Mouse (Mus musculus): ENCODE measurements around the gene Wdr76. TPM values are rescaled to one million over a fixed set of nuclear protein-coding genes. Genes with fewer than 3 reads are reported as not detected.
"Not testable (repeated sequence)": the region's sequence is repeated elsewhere in the genome, so short reads cannot be mapped to it uniquely, and the experiment has no call there.

Wdr76 gene
- polyA plus RNA-seq, 1 experiment from 2014 or later, result 9.1 TPM

DNA sequence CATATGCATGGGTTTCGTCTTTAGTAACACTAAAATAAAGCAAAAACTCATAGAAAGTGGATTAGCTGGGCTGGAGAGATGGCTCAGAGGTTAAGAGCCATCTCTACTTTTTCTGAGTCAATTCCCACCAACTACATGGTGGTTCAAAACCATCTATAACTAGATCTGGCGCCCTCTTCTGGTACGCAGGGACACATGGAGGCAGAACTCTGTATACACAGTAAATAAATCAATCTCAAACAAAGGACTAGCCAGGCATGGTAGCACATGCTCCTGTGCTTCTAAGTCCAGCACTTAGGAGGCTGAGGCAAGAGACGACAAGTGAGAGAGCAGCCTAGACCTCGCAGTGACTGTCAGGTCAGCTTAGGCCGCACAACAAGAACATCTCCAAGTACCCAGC lies 5.0 kb upstream of the Wdr76 start:
- not testable (repeated sequence) for H3K4me3 ChIP-seq; H3K4me1 ChIP-seq; DNase-seq (ENCODE audit: low spot score); H3K27ac ChIP-seq; H3K27me3 ChIP-seq (ENCODE audit: low read depth, poor library complexity, severe bottlenecking); H3K9me3 ChIP-seq (replicated peaks)
- peaks cover 20% of the 10 kb centered on the region for H3K36me3 ChIP-seq
- WGBS, result 86% methylated on average over 2 of the region's 6 CpGs

GRCm38 (mm10) chr2:121507173-121507950 lies 839 bp downstream of the Wdr76 start:
- peak overlapping the region; percentile 76 for H3K27ac ChIP-seq
- peaks cover 50% of the 10 kb centered on the region for H3K36me3 ChIP-seq
- no peaks in the 10 kb centered on the region for H3K9me3 ChIP-seq (replicated peaks)
- WGBS, result 36% methylated on average over 12 of the region's 12 CpGs
- peak overlapping the region; percentile 61 for H3K4me3 ChIP-seq
- no peak for DNase-seq (ENCODE audit: low spot score)
- peaks cover 18% of the 10 kb centered on the region for H3K4me1 ChIP-seq
- no peaks in the 10 kb centered on the region for H3K27me3 ChIP-seq (ENCODE audit: low read depth, poor library complexity, severe bottlenecking)

GRCm38 (mm10) chr2:121507951-121508330 lies 1.4 kb downstream of the Wdr76 start:
- H3K9me3 ChIP-seq (replicated peaks), result no peaks in the 10 kb centered on the region
- 94% methylated on average over 2 of the region's 2 CpGs for WGBS
- H3K36me3 ChIP-seq, result peaks cover 54% of the 10 kb centered on the region
- no peak overlapping the region for H3K27ac ChIP-seq
- DNase-seq (ENCODE audit: low spot score), result no peak
- peak overlapping the region; percentile 61 for H3K4me3 ChIP-seq
- no peaks in the 10 kb centered on the region for H3K27me3 ChIP-seq (ENCODE audit: low read depth, poor library complexity, severe bottlenecking)
- H3K4me1 ChIP-seq, result peaks cover 18% of the 10 kb centered on the region

DNA sequence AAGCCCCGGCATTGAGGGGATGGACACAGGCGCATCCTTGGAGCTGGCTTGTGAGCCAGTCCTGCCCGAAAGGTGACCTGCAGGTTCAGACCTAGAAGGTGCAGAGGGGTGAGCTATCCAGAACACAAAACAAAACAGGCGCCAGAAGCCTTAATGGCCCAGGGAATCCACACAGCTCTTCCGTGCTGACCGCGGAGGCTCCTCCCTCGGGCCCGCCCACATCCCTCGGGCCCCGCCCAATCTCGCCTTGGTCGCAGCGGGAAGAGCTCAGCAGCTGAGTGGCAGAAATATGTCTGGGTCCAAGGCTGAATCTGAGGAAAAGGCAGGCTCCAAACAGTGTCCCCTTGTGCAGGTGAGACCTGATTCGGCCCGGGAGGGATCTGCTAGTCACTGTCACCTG lies 3.1 kb downstream of the Wdr76 start:
- H3K4me1 ChIP-seq, result peaks cover 18% of the 10 kb centered on the region
- DNase-seq (ENCODE audit: low spot score), result peak; percentile 62
- H3K36me3 ChIP-seq, result peaks cover 58% of the 10 kb centered on the region
- no peak overlapping the region for H3K27ac ChIP-seq
- H3K27me3 ChIP-seq (ENCODE audit: low read depth, poor library complexity, severe bottlenecking), result no peaks in the 10 kb centered on the region
- H3K9me3 ChIP-seq (replicated peaks), result no peaks in the 10 kb centered on the region
- WGBS, result 16% methylated on average over 16 of the region's 16 CpGs
- peak overlapping the region; percentile 38 for H3K4me3 ChIP-seq

GRCm38 (mm10) chr2:121511401-121511800 lies 4.9 kb downstream of the Wdr76 start:
- DNase-seq (ENCODE audit: low spot score), result no peak
- WGBS, result 95% methylated on average over 8 of the region's 8 CpGs
- H3K4me1 ChIP-seq, result peaks cover 18% of the 10 kb centered on the region
- no peaks in the 10 kb centered on the region for H3K9me3 ChIP-seq (replicated peaks)
- H3K27me3 ChIP-seq (ENCODE audit: low read depth, poor library complexity, severe bottlenecking), result no peaks in the 10 kb centered on the region
- H3K36me3 ChIP-seq, result peaks cover 71% of the 10 kb centered on the region
- H3K27ac ChIP-seq, result no peak overlapping the region
- no peak overlapping the region for H3K4me3 ChIP-seq

- not testable (repeated sequence) for H3K4me1 ChIP-seq; H3K27me3 ChIP-seq (ENCODE audit: low read depth, poor library complexity, severe bottlenecking); H3K27ac ChIP-seq; DNase-seq (ENCODE audit: low spot score); H3K4me3 ChIP-seq; H3K9me3 ChIP-seq (replicated peaks)
- peaks cover 87% of the 10 kb centered on the region for H3K36me3 ChIP-seq
- WGBS, result 97% methylated on average over 5 of the region's 5 CpGs
Measured at GRCm38 (mm10) chr2:121512991-121513765, 6.7 kb downstream of the Wdr76 start.

- Histone ChIP-seq H3K27ac (no peak overlapping the region), H3K4me3 (no peak overlapping the region), H3K36me3 (peaks cover 88% of the 10 kb centered on the region), H3K9me3 (replicated peaks) (no peaks in the 10 kb centered on the region), H3K27me3 (ENCODE audit: low read depth, poor library complexity, severe bottlenecking) (no peaks in the 10 kb centered on the region), H3K4me1 (peaks cover 6% of the 10 kb centered on the region; the same call in 1 of the 2 replicates)
- 91% methylated on average over 4 of the region's 4 CpGs for WGBS
- no peak for DNase-seq (ENCODE audit: low spot score)
Measured at GRCm38 (mm10) chr2:121514211-121514610, 7.7 kb downstream of the Wdr76 start.

- Histone ChIP-seq H3K9me3 (replicated peaks) (no peaks in the 10 kb centered on the region), H3K4me3 (no peak overlapping the region), H3K27ac (no peak overlapping the region), H3K36me3 (peaks cover 87% of the 10 kb centered on the region), H3K27me3 (ENCODE audit: low read depth, poor library complexity, severe bottlenecking) (no peaks in the 10 kb centered on the region), H3K4me1 (no peaks in the 10 kb centered on the region)
- no peak for DNase-seq (ENCODE audit: low spot score)
- 95% methylated on average over 5 of the region's 5 CpGs for WGBS
Measured at GRCm38 (mm10) chr2:121518106-121518505, 11.6 kb downstream of the Wdr76 start.

- H3K27ac ChIP-seq; H3K27me3 ChIP-seq (ENCODE audit: low read depth, poor library complexity, severe bottlenecking); H3K4me1 ChIP-seq; DNase-seq (ENCODE audit: low spot score); H3K4me3 ChIP-seq; H3K9me3 ChIP-seq (replicated peaks): not testable (repeated sequence)
- peaks cover 87% of the 10 kb centered on the region for H3K36me3 ChIP-seq
- 91% methylated on average over 4 of the region's 4 CpGs for WGBS
Measured at GRCm38 (mm10) chr2:121518711-121519110, 12.2 kb downstream of the Wdr76 start.

DNA sequence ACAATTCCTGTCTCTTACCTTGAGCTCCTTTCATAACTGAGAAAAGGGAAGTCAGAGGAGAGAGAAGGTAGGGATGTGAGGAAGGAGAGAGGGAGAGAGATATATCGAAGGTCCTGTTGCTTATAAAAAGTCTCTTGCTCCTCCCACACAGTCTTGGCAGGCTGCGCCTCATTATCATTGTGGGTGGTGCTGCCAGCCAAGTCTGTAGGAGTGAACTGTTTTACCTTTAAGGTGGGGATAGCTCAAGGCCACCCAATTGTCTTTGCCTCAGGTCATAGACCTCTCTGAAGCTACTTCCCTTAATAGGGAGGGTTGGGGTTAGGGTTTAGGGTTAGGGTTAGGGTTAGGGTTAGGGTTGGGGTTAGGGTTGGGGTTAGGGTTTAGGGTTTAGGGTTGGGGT lies 15.5 kb downstream of the Wdr76 start:
- Histone ChIP-seq H3K36me3 (peaks cover 90% of the 10 kb centered on the region), H3K4me1 (no peaks in the 10 kb centered on the region), H3K27me3 (ENCODE audit: low read depth, poor library complexity, severe bottlenecking) (no peaks in the 10 kb centered on the region), H3K4me3 (no peak overlapping the region), H3K27ac (no peak overlapping the region), H3K9me3 (replicated peaks) (no peaks in the 10 kb centered on the region)
- WGBS, result 95% methylated on average over 2 of the region's 2 CpGs
- DNase-seq (ENCODE audit: low spot score), result no peak

DNA sequence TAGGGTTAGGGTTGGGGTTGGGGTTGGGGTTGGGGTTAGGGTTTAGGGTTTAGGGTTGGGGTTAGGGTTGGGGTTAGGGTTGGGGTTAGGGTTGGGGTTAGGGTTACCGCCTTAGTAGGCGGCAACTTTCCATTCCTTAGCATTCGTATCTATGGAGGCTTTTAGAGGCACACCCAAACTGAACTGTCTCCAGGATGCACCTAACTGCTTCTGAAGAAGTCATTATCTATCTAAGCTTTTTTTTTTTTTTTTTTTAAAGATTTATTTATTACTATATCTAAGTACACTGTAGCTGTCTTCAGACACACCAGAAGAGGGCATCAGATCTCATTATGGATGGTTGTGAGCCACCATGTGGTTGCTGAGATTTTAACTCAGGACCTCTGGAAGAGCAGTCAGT lies 16.3 kb downstream of the Wdr76 start:
- not testable (repeated sequence) for H3K27ac ChIP-seq; H3K4me1 ChIP-seq; DNase-seq (ENCODE audit: low spot score); H3K4me3 ChIP-seq; H3K9me3 ChIP-seq (replicated peaks); H3K27me3 ChIP-seq (ENCODE audit: low read depth, poor library complexity, severe bottlenecking)
- H3K36me3 ChIP-seq, result peaks cover 85% of the 10 kb centered on the region
- WGBS, result 99% methylated on average over 3 of the region's 3 CpGs

DNA sequence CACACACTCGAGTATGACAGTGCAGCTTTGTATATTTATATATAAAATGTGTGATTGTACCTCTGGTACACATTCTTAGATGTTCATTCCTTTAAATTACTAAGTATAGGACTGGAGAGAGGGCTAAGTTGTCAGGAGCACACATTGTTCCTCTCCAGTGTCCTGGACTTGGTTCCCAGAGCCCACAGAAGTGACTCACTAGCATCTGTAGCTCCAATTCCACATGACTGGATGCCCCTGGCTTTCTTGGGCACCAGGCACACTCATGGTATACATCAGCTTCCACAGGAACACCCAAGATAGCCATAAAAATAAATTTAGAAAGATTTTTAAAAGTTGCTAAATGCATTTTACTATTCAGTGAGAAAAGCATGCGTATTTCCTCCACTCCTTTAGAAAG lies 18.5 kb downstream of the Wdr76 start:
- peaks cover 85% of the 10 kb centered on the region for H3K36me3 ChIP-seq
- no peak for DNase-seq (ENCODE audit: low spot score)
- H3K27me3 ChIP-seq (ENCODE audit: low read depth, poor library complexity, severe bottlenecking), result no peaks in the 10 kb centered on the region
- no peaks in the 10 kb centered on the region for H3K4me1 ChIP-seq
- H3K4me3 ChIP-seq, result no peak overlapping the region
- H3K9me3 ChIP-seq (replicated peaks), result no peaks in the 10 kb centered on the region
- 91% methylated on average over 2 of the region's 2 CpGs for WGBS
- H3K27ac ChIP-seq, result no peak overlapping the region

GRCm38 (mm10) chr2:121544829-121545228 lies 38.3 kb downstream of the Wdr76 start:
- DNase-seq (ENCODE audit: low spot score), result no peak
- no peaks in the 10 kb centered on the region for H3K9me3 ChIP-seq (replicated peaks)
- H3K36me3 ChIP-seq, result peaks cover 81% of the 10 kb centered on the region
- H3K4me3 ChIP-seq, result no peak overlapping the region
- no peaks in the 10 kb centered on the region for H3K4me1 ChIP-seq
- H3K27ac ChIP-seq, result no peak overlapping the region
- H3K27me3 ChIP-seq (ENCODE audit: low read depth, poor library complexity, severe bottlenecking), result no peaks in the 10 kb centered on the region
- WGBS, result 88% methylated on average over 3 of the region's 3 CpGs

Data from limb, embryonic 10.5 days (tissue).